Mouse (Mus musculus) heart, postnatal 0 days (tissue): ENCODE data around the gene Lim2.

ENCODE experiments used
- CTCF ChIP-seq: IDR thresholded peaks from 2 replicates; pipeline ENCODE4 v1.5.1; 2016; ENCODE audit warnings: antibody characterized with exemption, control low read depth, low read depth
- EP300 ChIP-seq: IDR thresholded peaks from 2 replicates; pipeline ENCODE4 v1.6.1; 2016; ENCODE audit warnings: antibody characterized with exemption, low read depth

GRCm38 (mm10) chr7:43470373-43470772 lies 42.9 kb downstream of the Lim2 start:
- TF ChIP-seq CTCF, result peak; percentile 40
- no peak for TF ChIP-seq EP300
